Mouse (Mus musculus): ENCODE results near the gene Etfdh. TPM values are rescaled to one million over a fixed set of nuclear protein-coding genes. Genes with fewer than 3 reads are reported as not detected.

Gene Etfdh
- total RNA-seq, 1 experiment: 19.5 TPM

- Histone ChIP-seq H3K9ac (ENCODE audit: insufficient read depth, low read depth, low read length, poor library complexity, severe bottlenecking) (no peak overlapping the region), H3K9me3 (ENCODE audit: control insufficient read depth, insufficient read depth, low read depth, low read length) (no peaks in the 10 kb centered on the region), H3K27ac (ENCODE audit: insufficient read depth, low read depth, low read length, poor library complexity, severe bottlenecking) (no peak overlapping the region), H3K4me1 (ENCODE audit: control insufficient read depth in 2 of 2, insufficient read depth in 2 of 2, low read length in 2 of 2, poor library complexity in 1 of 2) (peaks cover 0 to 2% of the 10 kb centered on the region in 2 experiments; a peak in 2 of 4 replicates), H3K36me3 (ENCODE audit: control insufficient read depth, insufficient read depth, low read length, poor library complexity, severe bottlenecking) (no peaks in the 10 kb centered on the region), H3K4me3 (ENCODE audit: insufficient read depth in 1 of 2, low read depth in 1 of 2, low read length in 2 of 2, poor library complexity in 1 of 2, severe bottlenecking in 1 of 2) (no peak overlapping the region)
- in situ Hi-C loops (cut with MboI; ENCODE audit: low sequenced_read_pairs in 2 of 2, unreplicated experiment in 2 of 2): loop anchor here (25.0 kb wide), 1 partner anchor 365 kb away; no protein-coding TSS in a partner anchor
- TF ChIP-seq MAFK (IDR thresholded peaks at IDR 0.05; ENCODE audit: insufficient read depth, low read depth, low read length) (no peak), ZC3H11A (IDR thresholded peaks at IDR 0.05; ENCODE audit: borderline replicate concordance, low read depth, low read length) (no peak), HCFC1 (IDR thresholded peaks at IDR 0.05; ENCODE audit: borderline replicate concordance, insufficient read depth, low read length) (no peak), ZNF384 (IDR thresholded peaks at IDR 0.05; ENCODE audit: low read depth, low read length) (no peak)
- DNase-seq (ENCODE audit: low read depth, low spot score): no peak
Observed at GRCm38 (mm10) chr3:79577606-79578005, 51.7 kb downstream of the Etfdh start.

GRCm38 (mm10) chr3:79576865-79577264 lies 52.4 kb downstream of the Etfdh start:
- in situ Hi-C loops (cut with MboI; ENCODE audit: low sequenced_read_pairs in 2 of 2, unreplicated experiment in 2 of 2): loop anchor here (25.0 kb wide), 1 partner anchor 365 kb away; no protein-coding TSS in a partner anchor
- Histone ChIP-seq H3K9ac (ENCODE audit: insufficient read depth, low read depth, low read length, poor library complexity, severe bottlenecking) (no peak overlapping the region), H3K36me3 (ENCODE audit: control insufficient read depth, insufficient read depth, low read length, poor library complexity, severe bottlenecking) (no peaks in the 10 kb centered on the region), H3K9me3 (ENCODE audit: control insufficient read depth, insufficient read depth, low read depth, low read length) (no peaks in the 10 kb centered on the region), H3K27ac (ENCODE audit: insufficient read depth, low read depth, low read length, poor library complexity, severe bottlenecking) (no peak overlapping the region), H3K4me1 (ENCODE audit: control insufficient read depth in 2 of 2, insufficient read depth in 2 of 2, low read length in 2 of 2, poor library complexity in 1 of 2) (peaks cover 3 to 7% of the 10 kb centered on the region in 2 experiments; a peak in 3 of 4 replicates), H3K4me3 (ENCODE audit: insufficient read depth in 1 of 2, low read depth in 1 of 2, low read length in 2 of 2, poor library complexity in 1 of 2, severe bottlenecking in 1 of 2) (no peak overlapping the region)
- DNase-seq (ENCODE audit: low read depth, low spot score): no peak
- TF ChIP-seq MAFK (IDR thresholded peaks at IDR 0.05; ENCODE audit: insufficient read depth, low read depth, low read length) (no peak), ZC3H11A (IDR thresholded peaks at IDR 0.05; ENCODE audit: borderline replicate concordance, low read depth, low read length) (no peak), HCFC1 (IDR thresholded peaks at IDR 0.05; ENCODE audit: borderline replicate concordance, insufficient read depth, low read length) (no peak), ZNF384 (IDR thresholded peaks at IDR 0.05; ENCODE audit: low read depth, low read length) (no peak), CHD2 (IDR thresholded peaks at IDR 0.05; ENCODE audit: low read depth, low read length) (no peak)

- Histone ChIP-seq H3K9ac (ENCODE audit: insufficient read depth, low read depth, low read length, poor library complexity, severe bottlenecking) (no peak overlapping the region), H3K4me1 (ENCODE audit: control insufficient read depth in 2 of 2, insufficient read depth in 2 of 2, low read length in 2 of 2, poor library complexity in 1 of 2) (peaks cover 4 to 10% of the 10 kb centered on the region in 2 experiments; a peak in 3 of 4 replicates), H3K9me3 (ENCODE audit: control insufficient read depth, insufficient read depth, low read depth, low read length) (no peaks in the 10 kb centered on the region), H3K36me3 (ENCODE audit: control insufficient read depth, insufficient read depth, low read length, poor library complexity, severe bottlenecking) (no peaks in the 10 kb centered on the region), H3K4me3 (ENCODE audit: insufficient read depth in 1 of 2, low read depth in 1 of 2, low read length in 2 of 2, poor library complexity in 1 of 2, severe bottlenecking in 1 of 2) (no peak overlapping the region), H3K27ac (ENCODE audit: insufficient read depth, low read depth, low read length, poor library complexity, severe bottlenecking) (no peak overlapping the region)
- in situ Hi-C loops (cut with MboI; ENCODE audit: low sequenced_read_pairs in 2 of 2, unreplicated experiment in 2 of 2): loop anchor here (25.0 kb wide), 1 partner anchor 364 kb away; no protein-coding TSS in a partner anchor
- TF ChIP-seq ZC3H11A (IDR thresholded peaks at IDR 0.05; ENCODE audit: borderline replicate concordance, low read depth, low read length): no peak
- no peak for TF ChIP-seq MAFK (IDR thresholded peaks at IDR 0.05; ENCODE audit: insufficient read depth, low read depth, low read length)
- TF ChIP-seq CHD2 (IDR thresholded peaks at IDR 0.05; ENCODE audit: low read depth, low read length): no peak
- TF ChIP-seq HCFC1 (IDR thresholded peaks at IDR 0.05; ENCODE audit: borderline replicate concordance, insufficient read depth, low read length): no peak
- TF ChIP-seq ZNF384 (IDR thresholded peaks at IDR 0.05; ENCODE audit: low read depth, low read length): no peak
- no peak for DNase-seq (ENCODE audit: low read depth, low spot score)
Observed at GRCm38 (mm10) chr3:79576468-79576816, 52.9 kb downstream of the Etfdh start.

GRCm38 (mm10) chr3:79575576-79576467 lies 53.5 kb downstream of the Etfdh start:
- H3K4me1 ChIP-seq (ENCODE audit: control insufficient read depth in 2 of 2, insufficient read depth in 2 of 2, low read length in 2 of 2, poor library complexity in 1 of 2): peaks cover 4 to 10% of the 10 kb centered on the region in 2 experiments; a peak in 3 of 4 replicates
- H3K27ac ChIP-seq (ENCODE audit: insufficient read depth, low read depth, low read length, poor library complexity, severe bottlenecking): no peak overlapping the region
- H3K36me3 ChIP-seq (ENCODE audit: control insufficient read depth, insufficient read depth, low read length, poor library complexity, severe bottlenecking): no peaks in the 10 kb centered on the region
- no peak for TF ChIP-seq MAFK (IDR thresholded peaks at IDR 0.05; ENCODE audit: insufficient read depth, low read depth, low read length)
- TF ChIP-seq ZC3H11A (IDR thresholded peaks at IDR 0.05; ENCODE audit: borderline replicate concordance, low read depth, low read length): no peak
- no peak for TF ChIP-seq CHD2 (IDR thresholded peaks at IDR 0.05; ENCODE audit: low read depth, low read length)
- TF ChIP-seq ZNF384 (IDR thresholded peaks at IDR 0.05; ENCODE audit: low read depth, low read length): no peak
- no peak for TF ChIP-seq HCFC1 (IDR thresholded peaks at IDR 0.05; ENCODE audit: borderline replicate concordance, insufficient read depth, low read length)
- no peak for DNase-seq (ENCODE audit: low read depth, low spot score)
- H3K9ac ChIP-seq (ENCODE audit: insufficient read depth, low read depth, low read length, poor library complexity, severe bottlenecking): no peak overlapping the region
- in situ Hi-C loops (cut with MboI; ENCODE audit: low sequenced_read_pairs in 2 of 2, unreplicated experiment in 2 of 2): loop anchor here (25.0 kb wide), 1 partner anchor 364 kb away; no protein-coding TSS in a partner anchor
- H3K4me3 ChIP-seq (ENCODE audit: insufficient read depth in 1 of 2, low read depth in 1 of 2, low read length in 2 of 2, poor library complexity in 1 of 2, severe bottlenecking in 1 of 2): no peak overlapping the region
- no peaks in the 10 kb centered on the region for H3K9me3 ChIP-seq (ENCODE audit: control insufficient read depth, insufficient read depth, low read depth, low read length)
